Mouse (Mus musculus): ENCODE measurements at regions not wholly inside any gene's neighbourhood (a gene's known extent, or its start where the extent isn't known, plus 50 kb on each side); places are given as distances from the start of the nearest gene placed in this dataset.

- H3K36me3 ChIP-seq (ENCODE audit: control insufficient read depth, insufficient read depth), result no peaks in the 10 kb centered on the region
- no peak overlapping the region for H3K9ac ChIP-seq (ENCODE audit: low read depth, low read length)
- H3K27me3 ChIP-seq (replicated peaks; ENCODE audit: control insufficient read depth, insufficient read depth, low read length), result no peaks in the 10 kb centered on the region
Observed at GRCm38 (mm10) chr10:117475086-117475945, 95.5 kb upstream of the Cpsf6 start.

GRCm38 (mm10) chr10:117474351-117475085, 94.7 kb upstream of the Cpsf6 start:
- 91% methylated on average over 4 of the region's 4 CpGs for WGBS
- Histone ChIP-seq H3K27me3 (replicated peaks; ENCODE audit: control insufficient read depth, insufficient read depth, low read length) (no peaks in the 10 kb centered on the region), H3K27ac (ENCODE audit: low read depth, low read length) (no peak overlapping the region), H3K4me2 (replicated peaks; ENCODE audit: low read depth) (no peak overlapping the region), H3K4me1 (replicated peaks; ENCODE audit: control insufficient read depth, insufficient read depth, low read length) (no peaks in the 10 kb centered on the region), H3K4me3 (ENCODE audit: low read depth, low read length) (no peak overlapping the region), H3K9me3 (ENCODE audit: control insufficient read depth) (0 out of 2 replicates have a peak, but pooled peaks cover 5% of the 10 kb centered on the region), H3K36me3 (ENCODE audit: control insufficient read depth, insufficient read depth) (no peaks in the 10 kb centered on the region), H3K9ac (ENCODE audit: low read depth, low read length) (no peak overlapping the region)
- ATAC-seq, result no peak
- TF ChIP-seq CTCF (IDR thresholded peaks at IDR 0.05; ENCODE audit: low read depth), result no peak

More at GRCm38 (mm10) chr10:117475086-117475945, 95.5 kb upstream of the Cpsf6 start:
- H3K4me2 ChIP-seq (replicated peaks; ENCODE audit: low read depth), result no peak overlapping the region
- no peak for ATAC-seq
- no peak for TF ChIP-seq CTCF (IDR thresholded peaks at IDR 0.05; ENCODE audit: low read depth)
- no peak overlapping the region for H3K27ac ChIP-seq (ENCODE audit: low read depth, low read length)
- H3K4me1 ChIP-seq (replicated peaks; ENCODE audit: control insufficient read depth, insufficient read depth, low read length), result no peaks in the 10 kb centered on the region
- WGBS, result 86% methylated on average over 13 of the region's 13 CpGs
- H3K4me3 ChIP-seq (ENCODE audit: low read depth, low read length), result no peak overlapping the region
- H3K9me3 ChIP-seq (ENCODE audit: control insufficient read depth), result 0 out of 2 replicates have a peak, but pooled peaks cover 5% of the 10 kb centered on the region

GRCm38 (mm10) chr10:117473471-117473870, 93.7 kb upstream of the Cpsf6 start:
- 96% methylated on average over 4 of the region's 4 CpGs for WGBS
- no peak overlapping the region for H3K9ac ChIP-seq (ENCODE audit: low read depth, low read length)
- H3K36me3 ChIP-seq (ENCODE audit: control insufficient read depth, insufficient read depth), result no peaks in the 10 kb centered on the region
- no peak overlapping the region for H3K27ac ChIP-seq (ENCODE audit: low read depth, low read length)
- no peaks in the 10 kb centered on the region for H3K4me1 ChIP-seq (replicated peaks; ENCODE audit: control insufficient read depth, insufficient read depth, low read length)
- 0 out of 2 replicates have a peak, but pooled peaks cover 5% of the 10 kb centered on the region for H3K9me3 ChIP-seq (ENCODE audit: control insufficient read depth)
- no peaks in the 10 kb centered on the region for H3K27me3 ChIP-seq (replicated peaks; ENCODE audit: control insufficient read depth, insufficient read depth, low read length)
- no peak for ATAC-seq
- no peak overlapping the region for H3K4me3 ChIP-seq (ENCODE audit: low read depth, low read length)
- no peak for TF ChIP-seq CTCF (IDR thresholded peaks at IDR 0.05; ENCODE audit: low read depth)
- H3K4me2 ChIP-seq (replicated peaks; ENCODE audit: low read depth), result no peak overlapping the region

- Histone ChIP-seq H3K27ac (ENCODE audit: low read depth, low read length) (no peak overlapping the region), H3K36me3 (ENCODE audit: control insufficient read depth, insufficient read depth) (no peaks in the 10 kb centered on the region), H3K9me3 (ENCODE audit: control insufficient read depth) (0 out of 2 replicates have a peak, but pooled peaks cover 5% of the 10 kb centered on the region), H3K27me3 (replicated peaks; ENCODE audit: control insufficient read depth, insufficient read depth, low read length) (no peaks in the 10 kb centered on the region), H3K4me3 (ENCODE audit: low read depth, low read length) (no peak overlapping the region), H3K4me1 (replicated peaks; ENCODE audit: control insufficient read depth, insufficient read depth, low read length) (no peaks in the 10 kb centered on the region), H3K4me2 (replicated peaks; ENCODE audit: low read depth) (no peak overlapping the region), H3K9ac (ENCODE audit: low read depth, low read length) (no peak overlapping the region)
- 84% methylated on average over 4 of the region's 4 CpGs for WGBS
- no peak for ATAC-seq
- TF ChIP-seq CTCF (IDR thresholded peaks at IDR 0.05; ENCODE audit: low read depth), result no peak
Observed at GRCm38 (mm10) chr10:117472568-117472930, 92.7 kb upstream of the Cpsf6 start.

- 49% methylated on average over 11 of the region's 11 CpGs for WGBS
- ATAC-seq, result no peak
- H3K36me3 ChIP-seq (ENCODE audit: control insufficient read depth, insufficient read depth), result no peaks in the 10 kb centered on the region
- no peak overlapping the region for H3K27ac ChIP-seq (ENCODE audit: low read depth, low read length)
- H3K4me1 ChIP-seq (replicated peaks; ENCODE audit: control insufficient read depth, insufficient read depth, low read length), result no peaks in the 10 kb centered on the region
- H3K4me2 ChIP-seq (replicated peaks; ENCODE audit: low read depth), result no peak overlapping the region
- no peak overlapping the region for H3K4me3 ChIP-seq (ENCODE audit: low read depth, low read length)
- H3K9ac ChIP-seq (ENCODE audit: low read depth, low read length), result no peak overlapping the region
- 0 out of 2 replicates have a peak, but pooled peaks cover 5% of the 10 kb centered on the region for H3K9me3 ChIP-seq (ENCODE audit: control insufficient read depth)
- TF ChIP-seq CTCF (IDR thresholded peaks at IDR 0.05; ENCODE audit: low read depth), result no peak
- H3K27me3 ChIP-seq (replicated peaks; ENCODE audit: control insufficient read depth, insufficient read depth, low read length), result no peaks in the 10 kb centered on the region
Observed at GRCm38 (mm10) chr10:117471818-117472567, 92.2 kb upstream of the Cpsf6 start.

Data from intestine, postnatal 0 days (tissue).